Mouse (Mus musculus) embryonic fibroblast, embryonic 13.5 days (primary cell): ENCODE data around the gene Gli1.

Source experiments
- CTCF ChIP-seq: IDR thresholded peaks from 2 replicates; pipeline ENCODE4 v1.5.1; 2011; ENCODE audit warnings: mild to moderate bottlenecking, control low read depth, low read length, moderate library complexity, borderline replicate concordance; ENCODE audit not compliant: insufficient read depth
- POLR2A ChIP-seq: IDR thresholded peaks from 2 replicates; pipeline ENCODE4 v1.6.1; 2011; ENCODE audit warnings: low read depth, mild to moderate bottlenecking, control low read depth, low read length, moderate library complexity

DNA sequence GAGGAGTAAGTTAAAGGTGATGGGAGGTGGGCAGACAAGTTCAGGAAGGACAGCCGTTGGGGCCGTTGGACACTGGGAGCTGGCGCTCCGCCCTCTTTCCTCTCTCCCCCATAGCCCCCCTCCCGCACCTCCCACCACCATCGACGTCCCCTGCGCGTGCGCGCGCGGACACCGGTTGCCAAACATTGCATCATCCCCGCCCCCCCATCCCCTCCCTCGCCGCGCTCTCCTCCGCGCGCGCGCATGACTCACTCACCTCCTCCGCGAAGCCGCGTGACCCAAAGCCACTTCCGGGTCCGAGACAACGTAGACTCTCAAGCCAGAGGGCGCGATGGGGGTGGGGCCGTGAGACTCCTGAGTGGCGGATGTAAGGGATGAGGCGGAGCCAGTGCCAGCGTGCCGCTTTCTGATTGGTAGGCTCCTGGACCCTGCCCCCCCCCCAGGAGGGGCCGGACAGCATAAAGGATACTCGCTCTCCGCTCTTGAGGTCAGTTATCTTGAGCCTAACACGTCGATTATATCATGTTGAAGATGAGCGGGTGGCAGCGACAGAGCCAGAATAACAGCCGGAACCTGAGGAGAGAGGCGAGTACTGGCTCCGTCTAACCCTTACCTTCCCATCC lies 51.4 kb downstream of the Gli1 start:
- TF ChIP-seq POLR2A (peak; percentile 100), CTCF (no peak)
